Mouse (Mus musculus) urinary bladder, postnatal 25 days (tissue): ENCODE data around the gene Pkn3.

Source experiments
- DNase-seq: peaks from one replicate; pipeline ENCODE4 v3.0.0; 2022; ENCODE audit warnings: low spot score

Pkn3 gene

DNA sequence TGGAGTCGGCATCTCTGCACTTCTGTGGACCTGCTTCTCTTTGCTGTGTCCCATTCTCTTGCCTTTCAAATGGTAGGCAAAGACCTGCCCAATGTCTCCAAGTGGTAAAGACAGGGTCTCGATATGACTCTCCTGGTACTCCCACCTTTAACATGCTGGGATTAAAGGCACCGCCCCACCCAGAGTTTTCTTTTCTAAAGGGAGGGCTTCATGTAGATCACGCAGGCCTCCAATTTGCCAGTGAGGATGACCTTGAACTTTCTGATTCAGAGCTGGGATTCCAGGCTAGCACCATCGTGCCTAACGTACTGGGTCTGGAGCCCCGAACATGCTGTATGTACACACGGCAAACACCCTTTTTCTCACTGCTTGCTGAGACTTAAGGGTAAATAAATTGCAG, 14.2 kb upstream of the Pkn3 start:
- DNase-seq = no peak

DNA sequence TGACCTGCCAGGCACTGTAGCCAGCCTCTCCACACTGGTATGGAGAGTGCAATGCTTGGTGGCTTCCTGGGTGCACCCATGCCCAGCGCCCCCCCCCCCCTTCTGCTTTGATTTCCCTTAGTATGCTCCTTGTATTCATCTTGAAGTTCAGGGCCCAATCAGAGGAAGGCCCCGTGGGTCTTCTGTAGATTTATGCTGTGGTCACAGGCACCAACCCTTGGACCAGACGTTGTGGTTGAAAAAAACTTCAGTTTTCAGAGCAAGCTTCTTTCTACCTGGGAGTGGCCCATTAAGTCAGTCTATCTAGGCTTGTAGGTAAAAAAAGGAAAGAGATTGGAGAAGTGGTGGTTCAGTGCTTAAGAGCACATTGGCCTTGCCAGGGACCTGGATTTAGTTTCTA, 13.7 kb upstream of the Pkn3 start:
- no peak for DNase-seq

DNA sequence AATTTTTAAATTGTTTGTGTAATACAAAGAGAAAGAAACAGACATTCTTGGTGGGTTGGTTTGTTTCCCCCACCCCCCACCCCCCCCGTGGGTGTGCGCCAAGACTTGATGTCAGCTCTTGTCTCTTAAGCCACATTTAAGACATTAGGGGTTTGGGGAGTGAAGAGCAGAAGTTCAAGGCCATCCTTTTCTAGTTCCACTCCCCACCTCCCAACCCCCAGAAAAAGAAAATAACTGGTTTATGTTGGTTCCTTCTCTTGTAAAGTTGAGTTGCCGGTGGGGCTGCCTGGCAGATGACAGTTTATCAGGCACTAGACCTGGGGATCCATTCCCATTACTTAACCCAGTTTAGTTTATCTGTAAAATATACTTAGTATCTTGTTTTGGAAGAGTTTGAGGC, 13.2 kb upstream of the Pkn3 start:
- no peak for DNase-seq

- peak; percentile 94 for DNase-seq
Measured at GRCm38 (mm10) chr2:30066046-30066901, 11.2 kb upstream of the Pkn3 start.

- DNase-seq = peak; percentile 39
Measured at GRCm38 (mm10) chr2:30067031-30067888, 10.2 kb upstream of the Pkn3 start.

- DNase-seq = no peak
Measured at GRCm38 (mm10) chr2:30067962-30068361, 9.5 kb upstream of the Pkn3 start.

- DNase-seq = no peak
Measured at GRCm38 (mm10) chr2:30072875-30073274, 4.6 kb upstream of the Pkn3 start.

DNA sequence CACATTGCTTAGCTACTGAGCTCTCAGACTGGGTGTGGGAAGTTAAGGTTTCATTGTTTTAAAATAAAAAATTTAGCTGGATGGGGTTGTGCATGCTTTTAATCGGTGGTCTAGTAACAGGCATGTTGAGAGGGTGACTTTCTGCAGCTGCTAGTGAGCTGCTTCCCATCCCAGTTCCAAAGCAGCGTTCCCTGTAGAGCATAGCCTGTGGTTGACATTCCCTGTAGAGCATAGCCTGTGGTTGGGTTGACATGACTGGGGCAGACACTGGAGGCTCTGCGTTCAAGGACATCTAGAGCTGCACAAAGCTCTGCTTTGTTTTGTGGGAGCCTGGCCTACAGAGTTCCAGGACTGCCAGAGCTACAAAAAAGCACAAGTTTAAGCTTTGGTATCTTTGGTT, 4.2 kb upstream of the Pkn3 start:
- no peak for DNase-seq

DNA sequence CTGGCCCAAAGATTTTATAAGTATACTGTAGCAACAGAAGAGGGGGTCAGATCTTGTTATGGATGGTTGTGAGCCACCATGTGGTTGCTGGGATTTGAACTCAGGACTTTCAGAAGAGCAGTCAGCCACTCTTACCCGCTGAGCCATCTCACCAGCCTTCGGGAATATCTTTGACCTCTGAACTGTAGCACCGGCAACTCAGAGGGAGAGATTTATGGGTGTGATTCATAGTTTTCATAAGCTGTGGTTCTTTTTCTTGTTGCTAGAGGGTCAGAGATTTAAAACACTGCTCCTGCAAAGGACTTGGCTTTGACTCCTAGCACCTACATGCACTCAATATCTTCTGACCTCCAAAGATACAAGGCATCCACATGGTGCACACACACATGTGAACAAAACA, 1.9 kb upstream of the Pkn3 start:
- DNase-seq = no peak

DNA sequence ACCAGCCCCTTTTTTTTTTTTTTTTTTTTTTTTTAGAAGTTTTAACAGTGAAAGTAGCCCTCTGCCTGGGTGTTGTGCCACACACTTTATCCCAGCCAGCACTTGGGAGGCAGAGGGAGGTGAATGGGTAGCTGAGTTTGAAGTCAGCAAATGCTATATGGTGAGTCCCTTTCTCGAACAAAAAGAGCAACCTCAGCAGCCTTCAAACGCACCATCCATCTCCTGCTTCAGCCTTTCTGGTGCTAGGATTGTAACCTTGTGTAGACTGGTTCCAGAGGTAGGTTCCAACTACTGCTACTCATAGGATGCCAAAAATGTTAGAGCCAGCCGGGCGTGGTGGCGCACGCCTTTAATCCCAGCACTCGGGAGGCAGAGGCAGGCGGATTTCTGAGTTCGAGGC, 1.0 kb upstream of the Pkn3 start:
- DNase-seq = no peak

DNA sequence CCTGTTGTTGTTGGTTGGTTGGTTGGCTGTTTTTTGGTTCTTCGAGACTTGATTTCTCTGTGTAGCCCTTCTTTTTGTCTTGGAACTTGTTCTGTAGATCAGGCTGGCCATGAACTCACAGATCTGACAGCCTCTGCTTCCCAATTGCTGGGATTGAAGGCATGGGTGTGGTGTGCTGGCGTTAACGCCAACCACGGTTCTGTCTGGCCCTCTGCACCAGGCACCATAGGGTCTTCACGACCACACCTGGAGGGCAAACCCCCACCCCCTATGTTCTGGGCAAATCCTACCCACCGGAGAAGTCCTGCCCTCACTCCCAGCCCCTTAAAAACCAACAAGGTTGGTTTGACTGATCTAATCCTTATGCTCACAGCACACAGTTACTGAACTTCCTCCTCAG, 525 bp upstream of the Pkn3 start:
- DNase-seq = no peak

DNA sequence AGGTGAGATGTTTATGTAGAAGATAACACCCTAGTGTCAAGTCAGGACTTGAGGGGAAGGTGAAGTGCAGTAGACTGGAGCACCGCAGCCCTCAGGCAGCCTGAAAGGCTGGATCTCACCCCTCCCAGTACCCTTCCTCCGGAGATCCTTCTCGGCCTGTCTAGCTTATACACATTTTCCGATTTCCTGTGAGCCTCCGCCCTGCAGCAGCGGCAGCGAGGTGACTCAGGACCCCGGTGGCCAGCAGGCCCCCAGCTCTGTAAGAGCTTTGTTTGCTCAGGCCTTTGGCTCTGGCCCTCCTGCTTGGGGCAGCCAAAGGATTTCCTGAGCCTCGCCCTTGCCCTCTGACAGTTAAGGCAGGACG, 847 bp downstream of the Pkn3 start:
- no peak for DNase-seq

DNA sequence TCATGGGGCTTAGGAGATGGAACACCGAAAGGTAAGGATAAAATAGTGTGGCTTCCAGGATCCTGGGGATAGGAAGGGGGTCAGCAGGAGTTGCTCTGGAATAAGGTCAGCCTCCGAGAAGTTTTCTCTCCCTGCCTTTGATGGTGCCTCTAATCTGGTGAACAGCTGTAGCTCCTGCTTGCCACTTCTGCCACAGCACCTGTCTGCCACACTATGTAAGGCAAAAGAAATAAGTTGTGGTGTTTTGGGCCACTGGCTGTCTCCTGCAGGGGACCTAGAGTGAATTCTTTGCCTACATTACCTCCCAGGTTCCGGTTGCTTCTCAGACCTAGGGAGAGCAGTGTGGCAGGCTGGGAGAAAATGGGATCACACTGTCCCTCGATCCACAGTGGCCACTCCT, 1.3 kb downstream of the Pkn3 start:
- DNase-seq = no peak

DNA sequence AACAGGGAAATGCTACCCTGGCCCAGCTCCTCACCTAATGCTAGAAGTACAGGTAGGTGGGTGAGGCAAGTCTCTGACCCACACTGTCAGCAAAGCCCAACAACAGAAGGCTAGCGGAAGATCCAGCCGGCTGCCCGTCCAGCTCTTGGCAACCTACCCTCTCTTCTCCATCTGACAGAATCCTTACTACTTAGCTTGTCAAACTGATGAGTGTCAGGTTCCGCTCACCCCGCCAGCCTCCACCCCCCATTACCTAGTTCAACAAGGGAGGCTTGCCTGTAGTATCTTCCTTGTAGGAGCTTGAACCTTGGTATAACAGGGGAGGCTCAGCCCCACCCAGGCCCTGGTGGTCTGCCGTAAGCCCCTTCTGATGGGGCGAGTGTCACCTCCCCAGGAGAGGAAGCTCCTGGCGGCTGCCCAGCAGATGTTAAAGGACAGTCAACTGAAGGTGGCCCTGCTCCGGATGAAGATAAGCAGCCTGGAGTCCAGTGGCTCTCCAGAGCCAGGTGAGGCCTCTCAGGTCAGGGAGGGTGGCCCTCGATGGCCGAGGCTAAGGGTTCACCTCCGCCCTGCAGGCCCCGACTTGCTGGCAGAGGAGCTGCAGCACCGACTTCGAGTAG, 2.8 kb downstream of the Pkn3 start:
- no peak for DNase-seq

DNA sequence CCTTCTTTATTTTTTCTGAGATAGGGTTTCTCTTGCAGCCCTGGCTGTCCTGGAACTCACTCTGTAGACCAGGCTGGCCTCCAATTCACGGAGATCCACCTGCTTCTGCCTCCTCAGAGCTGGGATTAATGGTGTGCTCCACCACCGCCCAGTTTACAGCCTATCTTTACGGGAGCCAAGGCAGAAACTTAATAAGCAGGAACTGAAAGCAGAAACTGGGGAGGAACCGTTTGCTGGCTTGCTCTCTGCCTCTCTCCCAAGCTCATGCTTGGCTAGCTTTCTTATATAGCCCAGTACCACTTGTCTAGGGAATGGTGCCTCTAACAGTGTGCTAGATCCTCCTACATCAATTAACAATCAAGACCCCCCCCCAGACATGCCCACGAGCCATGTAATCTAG, 6.6 kb downstream of the Pkn3 start:
- DNase-seq = no peak

DNA sequence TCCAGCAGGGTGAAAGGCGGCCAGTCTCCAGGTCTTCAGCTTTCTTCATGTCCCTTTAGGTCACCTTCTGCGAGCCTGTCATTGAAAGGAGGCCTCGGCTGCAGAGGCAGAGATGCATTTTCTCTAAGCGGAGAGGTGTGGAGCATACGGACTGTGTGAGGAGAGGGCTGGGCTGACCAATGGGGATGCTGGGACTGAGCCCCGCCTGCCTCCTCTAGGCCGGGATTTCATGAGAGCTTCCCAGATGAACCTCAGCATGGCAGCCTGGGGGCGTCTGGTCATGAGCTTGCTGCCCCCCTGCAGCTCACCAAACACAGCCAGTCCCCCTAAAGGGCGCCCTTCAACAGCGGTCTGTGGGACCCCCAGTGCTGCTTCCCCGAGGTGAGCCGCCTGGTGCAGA, 7.1 kb downstream of the Pkn3 start:
- no peak for DNase-seq

DNA sequence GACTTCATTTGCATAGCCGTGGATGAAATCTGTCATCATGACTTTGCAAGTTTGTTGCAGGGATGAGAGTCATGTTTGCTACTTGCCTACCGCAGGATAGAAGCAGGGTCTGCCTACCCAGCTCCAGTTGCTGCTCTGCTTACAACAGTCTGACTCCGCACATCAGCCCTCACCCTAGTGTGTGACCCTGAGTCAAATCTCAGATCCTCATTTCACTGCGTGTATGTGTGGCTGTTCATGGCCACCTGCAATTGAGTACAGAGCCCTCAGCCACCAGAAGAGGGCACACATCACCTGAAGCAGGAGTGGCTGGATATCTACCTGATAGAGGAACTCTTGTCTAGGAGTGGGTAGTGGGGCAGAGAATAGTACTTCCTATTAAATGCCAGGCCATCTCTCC, 9.8 kb downstream of the Pkn3 start:
- DNase-seq = no peak

- DNase-seq = no peak
Measured at GRCm38 (mm10) chr2:30091521-30091920, 14.0 kb downstream of the Pkn3 start.

GRCm38 (mm10) chr2:30092280-30092918, 14.9 kb downstream of the Pkn3 start:
- DNase-seq = no peak

DNA sequence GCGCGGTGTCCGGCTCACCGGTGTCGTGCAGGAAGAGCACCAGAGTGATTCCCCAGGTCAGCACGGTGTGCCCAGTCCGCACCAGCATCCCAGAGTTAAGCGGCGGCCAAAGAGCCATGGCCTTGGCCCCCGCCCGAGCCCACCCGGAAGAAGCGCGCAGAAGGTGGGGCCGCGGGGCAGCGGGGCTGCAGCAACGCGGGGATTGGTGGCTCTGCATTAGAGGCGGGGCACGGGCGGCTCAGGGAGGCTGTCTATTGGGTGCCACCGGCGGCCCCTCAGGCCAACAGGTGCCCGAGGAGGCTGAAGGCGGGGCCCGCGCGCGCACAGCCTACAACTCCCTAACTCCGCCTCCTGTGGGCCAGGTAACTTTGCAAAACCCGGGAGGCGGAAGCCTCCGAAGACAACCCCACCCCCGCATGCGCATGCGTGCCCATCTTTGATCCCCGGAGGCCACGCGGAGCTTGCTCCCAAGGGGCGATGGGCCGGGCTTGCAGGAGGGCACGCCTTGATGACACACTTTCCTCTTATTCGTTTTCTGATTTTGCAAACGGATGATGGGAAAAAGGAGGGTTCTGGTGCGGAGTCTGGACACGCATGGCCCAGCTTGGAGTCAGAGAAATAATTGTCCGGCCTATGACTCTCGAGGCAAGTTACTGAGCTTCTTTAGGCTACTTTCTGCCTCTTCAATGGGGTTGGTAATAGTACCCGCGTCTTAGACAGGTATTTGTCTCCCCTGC, 16.2 kb downstream of the Pkn3 start, which contains the start of gene Zdhhc12:
Gene Zdhhc12, minus strand, starts transcription at position 178 of the 737 bp plus-strand sequence.
- peak; percentile 86 for DNase-seq

GRCm38 (mm10) chr2:30094208-30094588, 16.7 kb downstream of the Pkn3 start:
- DNase-seq = peak; percentile 8
